Mouse (Mus musculus): ENCODE measurements at regions not wholly inside any gene's neighbourhood (a gene's known extent, or its start where the extent isn't known, plus 50 kb on each side); places are given as distances from the start of the nearest gene placed in this dataset.
A peak's percentile ranks its signal among the peaks of the same experiment; 100 is the strongest.

DNA sequence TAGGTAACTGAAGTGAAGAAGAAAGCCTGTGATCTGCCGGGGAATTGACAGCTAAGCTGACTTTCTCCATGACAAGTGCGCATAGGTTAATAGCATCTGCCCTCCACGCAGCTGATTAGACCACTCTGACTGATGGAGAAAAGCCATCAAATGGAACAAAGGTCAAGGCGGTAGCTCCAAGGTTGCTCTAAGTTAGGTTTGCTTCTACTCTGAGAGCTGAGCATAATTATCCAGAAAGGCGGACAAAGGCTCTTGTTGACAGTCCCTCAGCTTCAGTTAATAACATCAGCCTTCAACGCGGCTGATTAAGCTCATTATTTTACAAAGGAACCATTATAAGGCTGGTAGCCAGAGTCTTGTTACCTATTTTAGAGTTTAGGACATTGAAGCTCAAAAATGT is 54.0 kb upstream of the Enpep start:
- DNase-seq (ENCODE audit: low spot score in 2 of 2) = no peak

DNA sequence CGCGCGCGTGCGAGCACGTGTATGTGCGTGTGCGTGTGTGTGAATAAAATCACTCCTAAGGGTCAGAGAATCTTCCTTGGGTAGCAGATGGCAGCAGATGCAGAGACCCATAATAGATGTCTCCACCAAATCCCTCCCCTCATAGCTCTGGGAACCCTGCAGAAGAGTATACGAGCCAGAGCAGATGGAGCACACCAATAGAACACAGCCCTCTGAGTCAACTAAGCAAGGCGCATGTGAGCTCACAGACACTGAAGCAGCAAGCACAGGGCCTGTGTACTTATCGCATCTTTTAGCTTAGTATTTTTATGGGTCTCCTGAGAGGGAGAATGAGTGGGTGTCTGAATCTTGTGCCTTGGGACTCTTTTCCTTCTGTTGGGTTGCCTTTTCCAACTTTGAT is 58.0 kb upstream of the Enpep start:
- no peak for DNase-seq (ENCODE audit: low spot score in 2 of 2)

GRCm38 (mm10) chr3:129391888-129392813 is 59.6 kb upstream of the Enpep start:
- no peak for DNase-seq (ENCODE audit: low spot score in 2 of 2)

DNA sequence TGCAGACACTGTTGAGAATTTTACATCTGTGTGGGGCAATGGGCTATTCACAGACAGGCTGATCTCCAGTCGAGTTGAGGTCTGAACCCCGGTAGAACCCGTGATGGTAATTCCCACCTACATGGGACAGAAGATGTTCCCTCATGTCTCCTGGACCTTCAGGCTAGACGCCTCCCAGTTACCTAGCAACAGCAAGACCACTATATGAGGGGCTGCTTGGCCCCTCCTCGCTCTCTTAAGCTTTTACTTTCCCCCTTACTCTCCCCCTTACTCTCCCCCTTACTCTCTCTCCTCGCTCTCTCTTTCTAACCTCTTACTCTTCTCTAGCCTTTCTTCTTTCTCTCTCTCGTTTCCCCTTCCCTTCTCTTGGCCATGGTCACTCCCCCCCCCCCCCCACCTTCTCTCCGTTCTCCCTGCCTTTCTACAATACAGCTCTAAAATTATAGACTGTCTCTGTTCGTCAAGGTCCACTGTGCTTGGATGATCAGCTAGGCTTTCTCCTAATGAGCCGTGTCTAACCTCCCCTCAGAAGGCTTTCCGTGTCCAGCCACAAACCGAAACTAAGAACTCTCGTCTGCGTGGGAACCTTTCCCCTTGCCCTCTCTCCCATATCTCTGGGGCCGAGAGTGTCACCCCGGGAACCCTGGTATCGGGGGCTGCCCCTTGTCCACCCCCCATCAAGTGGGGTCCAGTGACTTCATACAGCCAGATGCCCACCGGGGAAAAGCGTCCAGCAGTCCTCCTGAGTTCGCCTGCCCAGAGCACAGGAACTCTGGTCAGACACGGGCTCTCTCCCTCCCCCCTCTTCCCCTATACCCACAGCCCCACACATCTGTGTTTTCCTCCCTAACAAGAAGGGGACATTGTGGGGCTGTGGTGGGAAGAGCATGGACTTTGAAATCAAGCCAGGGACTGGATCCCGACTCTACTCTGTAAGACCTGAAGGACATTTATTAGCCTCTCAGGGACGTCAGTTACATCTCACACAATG is 60.6 kb upstream of the Enpep start:
- no peak for DNase-seq (ENCODE audit: low spot score in 2 of 2)

GRCm38 (mm10) chr3:129397481-129397880 is 65.0 kb upstream of the Enpep start:
- DNase-seq (ENCODE audit: low spot score in 2 of 2) = no peak

GRCm38 (mm10) chr3:129400092-129400924 is 67.8 kb upstream of the Enpep start:
- no peak for DNase-seq (ENCODE audit: low spot score in 2 of 2)

DNA sequence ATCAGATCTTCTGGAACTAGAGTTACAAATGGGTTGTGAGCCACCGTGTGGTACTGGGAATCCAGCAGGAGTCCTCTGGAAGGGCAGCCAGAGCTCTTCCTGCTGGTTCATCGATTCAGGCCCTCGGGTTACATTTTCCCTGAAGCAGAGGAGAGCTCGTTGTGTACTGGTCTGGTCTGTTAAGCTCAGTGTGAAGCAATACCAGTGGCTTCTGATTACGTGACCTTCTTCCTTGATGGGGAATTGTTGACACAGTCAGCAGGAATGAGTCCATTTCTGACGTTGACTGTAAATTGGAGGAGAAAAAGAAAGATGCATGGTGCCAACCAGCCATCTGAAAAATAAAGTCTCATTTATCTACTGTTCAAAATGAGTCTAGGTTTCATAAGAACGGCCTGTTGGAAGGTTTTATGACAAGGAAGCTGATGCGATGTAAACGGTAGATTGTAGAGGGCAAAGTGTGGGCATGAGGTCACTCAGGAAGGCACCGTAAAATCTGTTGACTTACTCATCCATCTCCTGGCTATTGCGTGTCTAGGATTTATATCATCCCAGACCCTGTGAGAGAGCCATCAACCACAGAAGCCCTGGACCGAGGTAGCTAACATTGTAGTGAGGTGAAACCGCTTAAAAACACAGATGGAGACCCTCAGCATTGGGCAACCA is 79.0 kb upstream of the Enpep start:
- DNase-seq (ENCODE audit: low spot score in 2 of 2) = no peak

GRCm38 (mm10) chr3:129412126-129412960 is 79.8 kb upstream of the Enpep start:
- DNase-seq (ENCODE audit: low spot score in 2 of 2) = no peak

GRCm38 (mm10) chr3:129412961-129413246 is 80.4 kb upstream of the Enpep start:
- no peak for DNase-seq (ENCODE audit: low spot score in 2 of 2)

DNA sequence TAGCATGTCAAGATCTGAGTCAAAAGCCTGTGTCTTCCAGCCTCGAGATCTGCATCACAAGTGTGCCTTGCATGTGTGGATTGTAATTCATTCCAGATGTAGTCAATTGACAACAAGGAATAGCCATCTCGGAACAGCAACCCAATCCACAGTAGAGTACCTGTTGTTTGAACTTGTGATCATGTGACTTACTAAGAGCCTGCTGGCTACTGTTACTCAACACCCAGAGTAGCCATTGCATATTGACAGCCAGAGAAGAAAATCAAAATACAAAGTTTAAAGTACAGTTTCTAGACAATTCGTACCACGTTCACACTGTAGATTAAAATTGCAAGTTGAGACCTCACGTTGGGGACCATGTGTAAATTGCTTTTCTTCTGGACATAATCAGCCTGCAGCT is 83.1 kb upstream of the Enpep start:
- no peak for DNase-seq (ENCODE audit: low spot score in 2 of 2)

DNA sequence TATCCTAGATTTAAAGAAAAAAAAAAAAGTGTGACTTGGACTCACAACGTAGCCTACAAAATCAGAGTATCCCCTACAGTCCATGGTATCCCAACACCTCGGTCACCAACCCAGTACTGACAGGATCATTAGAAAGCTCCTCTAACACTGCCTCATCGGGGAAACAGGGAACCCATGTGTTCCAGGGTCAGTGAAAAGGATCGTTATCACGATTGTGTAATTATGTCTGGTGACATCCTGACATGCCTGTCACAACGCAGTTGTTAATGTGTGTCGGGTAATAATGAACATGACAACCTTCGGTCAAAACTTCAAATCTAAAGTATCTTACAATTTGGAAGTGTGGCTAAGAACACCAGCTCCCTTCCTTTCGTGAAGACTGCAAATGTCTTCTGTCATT is 83.8 kb upstream of the Enpep start:
- no peak for DNase-seq (ENCODE audit: low spot score in 2 of 2)

DNA sequence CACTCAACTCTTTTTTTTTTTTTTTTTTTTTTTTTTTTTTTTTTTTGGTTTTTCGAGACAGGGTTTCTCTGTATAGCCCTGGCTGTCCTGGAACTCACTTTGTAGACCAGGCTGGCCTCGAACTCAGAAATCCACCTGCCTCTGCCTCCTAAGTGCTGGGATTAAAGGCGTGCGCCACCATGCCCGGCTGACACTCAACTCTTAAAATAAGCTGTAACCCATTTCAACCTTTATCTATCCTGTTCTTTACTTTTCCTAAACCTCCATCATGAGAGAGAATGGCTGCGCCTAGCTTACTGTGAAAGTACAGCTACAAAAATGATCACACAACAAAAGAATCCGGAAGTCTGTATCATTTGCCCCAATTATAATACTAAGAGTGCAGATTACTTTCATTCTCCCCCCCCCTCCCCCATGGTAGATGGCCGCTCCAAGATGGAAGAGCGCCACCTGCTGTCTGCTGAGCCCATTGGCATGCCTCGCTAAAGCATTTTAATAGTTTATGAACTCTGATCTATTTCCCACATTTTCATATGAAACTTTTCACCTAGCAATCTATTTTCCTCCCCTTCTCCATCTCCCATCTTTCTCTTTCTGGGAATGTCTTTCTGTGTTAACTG is 89.2 kb upstream of the Enpep start:
- DNase-seq (ENCODE audit: low spot score in 2 of 2) = peak in 1 of 2 experiments; percentile 47

DNA sequence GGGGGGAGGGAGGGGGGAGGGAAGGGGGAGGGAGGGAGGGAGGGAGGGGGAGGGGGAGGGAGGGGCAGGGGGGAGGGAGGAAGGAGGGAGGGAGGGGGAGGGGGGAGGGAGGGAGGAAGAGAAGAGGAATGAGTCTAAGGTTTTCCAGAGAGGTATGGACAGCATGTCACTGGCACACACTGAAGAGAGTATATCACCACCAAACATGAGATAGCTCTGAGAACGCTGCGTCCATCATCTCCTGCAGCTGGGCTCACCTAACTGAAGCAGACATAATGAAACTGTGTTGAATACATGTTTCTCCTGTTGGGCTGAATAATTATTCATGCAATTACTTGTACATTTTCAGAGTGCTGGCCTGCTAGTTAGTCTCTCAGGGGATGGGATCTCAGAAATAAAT is 96.2 kb upstream of the Enpep start:
- no peak for DNase-seq (ENCODE audit: low spot score in 2 of 2)

GRCm38 (mm10) chr3:129429161-129430111 is 96.9 kb upstream of the Enpep start:
- peak; percentile 12 for DNase-seq (ENCODE audit: low spot score in 2 of 2)

DNA sequence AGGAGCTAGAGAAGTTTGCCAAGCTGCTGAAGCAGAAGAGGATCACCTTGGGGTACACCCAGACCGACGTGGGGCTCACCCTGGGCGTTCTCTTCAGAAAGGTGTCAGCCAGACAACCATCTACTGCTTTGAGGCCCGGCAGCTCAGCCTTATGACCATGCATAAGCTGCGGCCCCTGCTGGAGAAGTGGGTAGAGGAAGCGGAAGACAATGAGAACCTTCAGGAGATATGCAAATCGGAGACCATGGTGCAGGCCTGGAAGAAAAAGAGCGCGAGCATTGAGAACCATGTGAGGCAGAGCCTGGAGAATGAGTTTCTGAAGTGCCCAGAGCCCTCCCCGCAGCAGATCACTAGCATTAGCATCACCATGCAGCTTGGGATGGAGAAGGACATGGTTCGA is 98.1 kb upstream of the Elovl6 start:
- DNase-seq (ENCODE audit: low spot score in 2 of 2) = no peak

DNA sequence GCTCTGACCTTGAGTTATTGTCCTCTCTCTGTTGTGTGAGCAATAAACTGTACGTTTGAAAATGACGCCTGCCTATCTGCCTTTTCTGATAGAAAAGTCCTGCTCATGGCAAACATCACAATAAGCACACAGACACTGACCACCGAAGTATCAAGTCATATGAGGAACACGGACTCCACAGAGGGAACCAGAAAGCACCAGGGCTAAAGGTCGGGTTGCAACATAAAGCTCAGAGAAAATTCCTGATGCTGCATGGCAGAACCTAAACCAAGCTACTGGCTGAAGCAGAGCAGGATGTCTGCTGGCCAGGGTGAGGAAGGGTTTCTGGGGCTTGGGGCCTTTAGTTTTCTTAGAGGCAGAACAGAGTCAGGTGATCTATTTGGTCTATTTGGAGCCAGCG is 94.5 kb upstream of the Elovl6 start:
- DNase-seq (ENCODE audit: low spot score in 2 of 2) = no peak

DNA sequence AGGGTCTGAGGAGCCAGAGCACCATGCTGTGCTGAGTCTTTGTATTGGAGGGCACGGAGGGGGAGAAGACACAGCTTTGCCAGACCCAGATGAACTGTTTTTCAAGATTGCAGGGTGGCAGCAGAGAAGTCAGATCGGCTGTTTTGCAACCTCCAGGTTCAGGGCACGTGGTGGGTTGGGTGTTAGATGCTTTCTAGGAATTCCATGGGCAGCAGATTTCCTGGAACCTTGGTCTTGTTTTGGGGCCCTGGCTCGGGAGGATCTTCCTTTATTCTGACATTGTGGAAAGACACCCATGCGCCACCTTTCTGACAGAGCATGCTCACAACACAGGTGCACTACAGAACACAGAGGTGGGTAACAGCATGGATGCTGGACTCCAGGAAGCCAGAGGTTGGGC is 89.4 kb upstream of the Elovl6 start:
- DNase-seq (ENCODE audit: low spot score in 2 of 2) = no peak

- no peak for DNase-seq (ENCODE audit: low spot score in 2 of 2)
These were observed 87.9 kb upstream of the Elovl6 start for GRCm38 (mm10) chr3:129444221-129444620.

- DNase-seq (ENCODE audit: low spot score in 2 of 2) = no peak
These were observed 86.2 kb upstream of the Elovl6 start for GRCm38 (mm10) chr3:129445961-129446360.
